Mouse (Mus musculus): ENCODE data around the gene Avpi1. TPM values are rescaled to one million over a fixed set of nuclear protein-coding genes. Genes with fewer than 3 reads are reported as not detected.

Gene Avpi1
- 10 to 100 TPM in 1 of 2 experiments, 1 to 10 TPM in 1; 9.1 to 10.4 TPM for total RNA-seq (2021)
- long read RNA-seq, experiment 1, transcript Avpi1-201 (3 exons, 1,044 nt) = major isoform, 5 of 8 reads
- long read RNA-seq, experiment 1, partial matches to known transcripts = 1 of 8 reads
- long read RNA-seq, experiment 1, other reads (novel, unspliced or antisense) = 2 of 8 reads
- long read RNA-seq, experiment 2, transcript Avpi1-201 (3 exons, 1,044 nt) = major isoform, 9 of 11 reads
- long read RNA-seq, experiment 2, partial matches to known transcripts = 2 of 11 reads
- long read RNA-seq, experiment 2, other reads (novel, unspliced or antisense) = 0 of 11 reads

DNA sequence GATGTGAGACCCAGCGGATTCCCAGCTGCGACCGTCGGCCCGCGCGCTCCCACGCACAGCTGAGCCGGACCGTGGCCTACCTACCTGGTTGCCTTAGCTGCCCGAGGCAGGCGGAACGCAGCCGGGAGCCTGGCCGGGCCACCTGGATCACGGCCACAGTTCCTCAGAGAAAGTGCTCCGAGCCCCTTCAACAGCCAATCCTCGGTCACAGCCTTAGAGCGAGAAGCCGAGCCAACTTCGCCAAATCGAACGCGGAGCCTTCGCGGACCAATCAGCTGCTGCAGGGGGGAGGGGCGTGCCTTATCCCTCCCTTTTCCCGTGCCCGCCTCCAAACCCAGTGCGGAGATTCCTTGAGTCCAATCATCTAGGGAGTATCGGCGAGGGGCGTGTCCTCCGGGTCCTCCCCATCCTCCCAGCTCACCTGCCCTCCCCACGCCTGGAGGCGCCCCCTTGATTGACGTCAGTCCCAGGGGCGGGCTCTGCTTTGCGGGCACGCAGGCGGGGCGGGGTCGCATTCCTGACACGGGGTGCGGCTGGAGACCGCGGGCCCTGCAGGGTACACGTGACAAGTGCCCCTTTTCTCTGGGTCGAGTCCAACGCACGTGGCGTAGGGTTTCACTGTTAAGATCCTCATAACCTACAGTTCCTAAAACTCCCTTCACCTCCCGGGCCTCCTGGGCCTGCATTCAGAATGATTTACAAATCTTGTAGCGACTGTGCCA is at the start of gene Avpi1:
Avpi1 (minus strand) TSS at position 273 of the 722 bp plus-strand sequence.
- peak; percentile 98 for DNase-seq (ENCODE audit: low spot score)

DNA sequence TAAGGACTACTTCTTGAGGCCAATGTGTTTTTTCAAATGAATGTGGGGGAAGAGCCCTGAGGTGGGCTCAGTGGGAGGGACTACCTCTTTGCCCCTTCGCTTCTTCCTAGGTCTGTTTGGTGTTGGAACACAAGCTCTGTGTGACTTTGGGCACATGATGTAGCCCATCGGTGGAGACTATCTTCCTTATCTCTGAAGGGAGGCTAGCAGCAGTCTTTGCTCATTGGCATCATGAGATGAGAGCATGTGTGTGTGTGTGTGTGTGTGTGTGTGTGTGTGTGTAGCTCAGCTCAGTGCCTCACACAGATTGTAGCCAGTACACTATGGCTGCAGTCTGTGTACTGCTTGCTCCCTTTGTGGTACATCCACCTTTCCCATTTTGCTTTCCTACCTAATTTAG is 48.6 kb upstream of the Avpi1 start:
- no peak for DNase-seq (ENCODE audit: low spot score)

DNA sequence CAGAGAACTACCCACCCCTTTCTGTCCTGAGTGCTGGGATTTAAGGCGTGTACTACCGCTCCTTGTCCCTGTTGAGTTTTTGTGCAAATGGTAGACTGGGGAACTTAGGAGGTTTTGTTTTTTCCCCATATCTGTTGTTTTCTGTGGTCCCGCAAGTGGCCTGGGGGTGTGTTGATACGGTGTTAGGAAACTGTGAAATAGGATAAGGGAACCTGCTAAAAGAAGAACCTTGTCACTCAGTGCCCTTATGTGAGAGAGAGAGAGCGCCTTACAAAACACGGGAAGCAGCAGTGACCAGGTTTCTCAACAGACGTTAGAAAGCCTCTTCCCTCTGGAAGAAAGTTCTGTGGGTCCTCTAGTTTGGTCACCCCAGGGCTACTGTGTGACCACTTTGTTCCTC is 48.0 kb upstream of the Avpi1 start:
- DNase-seq (ENCODE audit: low spot score) = no peak

GRCm38 (mm10) chr19:42170025-42170969 is 41.4 kb upstream of the Avpi1 start:
- DNase-seq (ENCODE audit: low spot score) = peak; percentile 91

- DNase-seq (ENCODE audit: low spot score) = no peak
Observed at GRCm38 (mm10) chr19:42169322-42169975, 40.6 kb upstream of the Avpi1 start.

DNA sequence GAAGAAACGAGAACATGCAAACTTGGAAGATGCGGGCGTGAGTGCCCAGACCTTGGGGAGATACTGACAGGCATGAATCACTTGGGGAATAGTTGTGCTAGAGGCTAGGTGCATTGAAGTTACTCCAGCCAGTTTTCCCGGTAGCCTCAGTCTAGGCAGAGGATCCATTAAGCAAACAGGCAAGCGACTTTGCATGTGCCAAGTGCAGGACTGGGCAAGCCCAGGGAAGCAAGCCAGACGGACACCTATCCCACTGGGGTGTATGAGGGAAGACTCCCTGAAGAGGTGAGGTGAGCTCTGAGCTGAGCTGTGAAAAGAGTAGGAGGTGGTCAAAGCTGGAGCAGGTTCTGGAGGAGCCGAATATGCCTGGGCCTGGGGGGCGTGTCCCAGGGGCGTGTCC is 38.6 kb upstream of the Avpi1 start:
- no peak for DNase-seq (ENCODE audit: low spot score)

DNA sequence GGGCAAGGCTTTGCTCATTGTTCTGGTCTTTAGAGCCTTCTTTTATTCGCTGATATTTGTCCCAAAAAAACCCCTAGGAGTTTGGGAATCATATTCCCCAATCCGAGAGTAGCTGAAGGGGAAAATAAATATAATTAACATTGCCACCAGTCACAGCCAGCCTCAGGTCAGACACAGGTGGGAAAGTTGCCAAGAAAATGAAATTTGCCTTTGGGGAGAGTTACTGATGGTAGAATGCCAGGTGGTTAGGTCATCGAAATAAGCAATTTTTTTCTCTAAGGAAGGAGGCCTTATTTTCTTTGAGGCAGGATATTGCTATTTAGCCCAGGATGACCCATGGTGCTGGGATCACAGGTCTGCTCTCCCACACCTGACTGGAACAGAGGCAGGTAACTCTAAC is 37.9 kb upstream of the Avpi1 start:
- DNase-seq (ENCODE audit: low spot score) = no peak

- peak; percentile 89 for DNase-seq (ENCODE audit: low spot score)
Observed at GRCm38 (mm10) chr19:42166130-42166529, 37.3 kb upstream of the Avpi1 start.

GRCm38 (mm10) chr19:42164188-42164587 is 35.3 kb upstream of the Avpi1 start:
- no peak for DNase-seq (ENCODE audit: low spot score)

DNA sequence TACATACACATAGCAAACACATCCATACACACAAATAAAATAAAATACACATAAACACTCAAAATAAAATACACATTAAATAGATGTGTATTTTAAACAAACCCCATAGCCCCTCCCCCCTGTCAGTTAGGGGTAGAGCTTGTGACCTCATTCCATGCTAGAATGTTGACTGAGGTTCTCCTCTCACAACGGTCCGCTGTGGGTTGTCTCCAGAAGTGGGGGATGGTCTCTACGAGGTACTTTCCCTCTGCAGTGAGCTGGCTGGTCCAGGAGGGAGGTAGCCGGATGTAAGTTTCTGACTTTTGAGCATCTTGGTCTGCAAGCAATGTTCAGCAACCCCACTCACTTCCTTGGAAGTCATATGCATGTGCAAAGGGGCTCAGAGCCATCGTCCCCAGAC is 34.9 kb upstream of the Avpi1 start, which contains the start of gene Zfyve27:
Zfyve27 (plus strand) TSS at position 188 of the 400 bp plus-strand sequence.
- no peak for DNase-seq (ENCODE audit: low spot score)

GRCm38 (mm10) chr19:42158246-42159017 is 29.6 kb upstream of the Avpi1 start:
- no peak for DNase-seq (ENCODE audit: low spot score)

GRCm38 (mm10) chr19:42157493-42158237 is 28.8 kb upstream of the Avpi1 start:
- no peak for DNase-seq (ENCODE audit: low spot score)

GRCm38 (mm10) chr19:42151990-42152389 is 23.1 kb upstream of the Avpi1 start:
- DNase-seq (ENCODE audit: low spot score) = peak; percentile 91

DNA sequence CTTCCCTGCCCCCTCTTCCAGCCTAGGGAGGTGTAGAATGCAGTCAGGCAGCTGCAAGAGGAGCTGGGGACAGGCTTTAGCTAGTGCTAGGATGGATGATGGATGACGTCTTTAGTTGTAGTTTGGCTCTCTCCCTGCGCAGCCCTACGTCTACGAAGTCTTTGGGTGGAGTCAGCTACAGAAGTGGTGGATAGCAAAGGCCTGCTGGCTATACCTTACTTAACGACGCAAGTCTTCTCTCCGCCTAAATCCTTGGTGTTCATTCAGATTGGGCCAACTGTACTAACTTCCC is 19.7 kb upstream of the Avpi1 start:
- DNase-seq (ENCODE audit: low spot score) = no peak

- peak; percentile 55 for DNase-seq (ENCODE audit: low spot score)
Observed at GRCm38 (mm10) chr19:42147769-42148568, 19.1 kb upstream of the Avpi1 start.

GRCm38 (mm10) chr19:42147170-42147768 is 18.4 kb upstream of the Avpi1 start, which contains the start of gene Marveld1:
Marveld1 (plus strand) TSS chr19:42147400.
- peak; percentile 83 for DNase-seq (ENCODE audit: low spot score)

DNA sequence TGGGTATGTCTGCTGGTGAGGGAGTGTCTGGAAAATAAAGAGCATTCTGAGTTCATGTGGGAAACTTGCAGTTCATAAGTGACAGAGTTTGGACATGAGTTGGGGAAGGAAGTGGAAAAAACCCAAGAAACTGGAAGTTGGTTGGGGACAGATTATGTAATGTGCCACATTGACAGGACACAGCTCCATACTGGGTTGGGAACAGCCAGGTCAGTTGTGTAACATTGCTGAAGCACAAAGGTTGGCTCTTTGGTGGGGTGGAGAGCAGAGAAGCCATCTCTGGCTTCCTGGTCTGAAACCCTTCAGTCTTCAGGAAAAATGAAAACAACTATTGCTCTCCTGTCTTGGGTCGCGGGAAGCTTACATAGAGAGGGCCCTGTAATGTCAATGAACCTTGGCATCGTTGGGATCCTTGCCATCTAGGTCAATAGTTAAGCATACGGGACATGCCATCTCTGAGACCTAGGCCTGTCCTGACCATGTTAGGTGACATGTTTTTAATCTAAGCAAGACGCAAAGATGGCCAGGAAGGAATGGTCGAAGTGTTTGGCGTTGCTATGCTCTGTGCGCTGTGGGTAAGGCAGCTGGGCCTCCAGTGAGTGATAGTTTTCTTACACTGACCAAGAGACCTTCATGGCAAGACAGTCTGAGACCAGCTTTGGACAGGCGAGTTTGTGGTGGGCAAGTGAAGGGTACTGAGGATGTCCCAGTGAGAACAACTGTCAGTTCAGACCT is 17.6 kb upstream of the Avpi1 start:
- no peak for DNase-seq (ENCODE audit: low spot score)

DNA sequence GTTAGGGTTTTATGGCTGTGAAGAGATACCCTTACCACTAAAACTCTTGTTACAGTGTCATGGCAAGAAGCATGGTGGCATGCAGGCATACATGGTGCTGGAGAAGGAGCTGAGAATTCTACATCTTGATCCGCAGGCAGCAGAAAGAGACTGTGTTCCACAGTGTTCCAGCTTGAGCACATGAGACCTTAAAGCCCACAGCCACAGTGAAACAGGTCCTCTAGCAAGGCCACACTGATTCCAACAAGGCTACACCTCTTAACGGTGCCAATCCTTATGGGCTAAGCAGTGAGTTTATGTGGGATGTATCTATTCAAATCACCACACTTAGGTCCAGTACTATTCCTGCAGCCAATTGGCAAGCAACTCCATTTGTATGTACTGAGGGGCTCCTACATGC is 16.9 kb upstream of the Avpi1 start:
- DNase-seq (ENCODE audit: low spot score) = no peak

Data from gastrocnemius, adult 18-20 months (tissue).